Mouse (Mus musculus): ENCODE measurements around the gene Mllt1. TPM values are rescaled to one million over a fixed set of nuclear protein-coding genes. Genes with fewer than 3 reads are reported as not detected.
"Not testable (repeated sequence)": the region's sequence is repeated elsewhere in the genome, so short reads cannot be mapped to it uniquely, and the experiment has no call there.

Gene Mllt1
- polyA plus RNA-seq, 1 experiment from 2014 or later: 40.2 TPM

- no peak overlapping the region for H3K4me3 ChIP-seq (replicated peaks)
- no peak overlapping the region for H3K27ac ChIP-seq
- WGBS: 79% methylated on average over 8 of the region's 8 CpGs
- no peak overlapping the region for H3K9ac ChIP-seq
- H3K4me1 ChIP-seq (replicated peaks): peaks cover 18% of the 10 kb centered on the region
- H3K4me2 ChIP-seq (replicated peaks): no peak overlapping the region
- ATAC-seq: no peak
- H3K27me3 ChIP-seq (replicated peaks): no peaks in the 10 kb centered on the region
- no peaks in the 10 kb centered on the region for H3K9me3 ChIP-seq
- H3K36me3 ChIP-seq: no peaks in the 10 kb centered on the region
Measured at GRCm38 (mm10) chr17:56930026-56930425, 5.2 kb downstream of the Mllt1 start.

DNA sequence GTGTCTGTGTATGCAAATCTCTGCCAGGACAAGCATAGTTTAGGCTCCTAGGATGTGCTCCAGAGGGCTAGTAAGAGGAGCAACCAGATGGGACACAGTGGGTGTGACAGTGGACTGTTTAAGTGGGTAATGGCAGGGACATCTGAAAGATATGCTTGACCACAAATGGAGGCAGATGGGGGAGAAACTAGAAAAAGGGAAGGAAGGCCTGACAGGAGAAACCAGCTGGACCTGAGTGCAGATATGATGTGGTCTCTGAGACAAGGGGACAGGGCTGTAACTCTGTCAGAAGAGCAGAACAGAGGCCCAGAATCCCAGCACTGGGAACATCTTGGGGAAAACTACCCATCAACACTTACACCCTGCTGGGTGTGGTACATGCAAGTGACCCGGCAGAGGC is 5.7 kb downstream of the Mllt1 start:
- ATAC-seq: no peak
- H3K4me1 ChIP-seq (replicated peaks): peaks cover 16% of the 10 kb centered on the region
- H3K9ac ChIP-seq: no peak overlapping the region
- H3K9me3 ChIP-seq: no peaks in the 10 kb centered on the region
- H3K4me2 ChIP-seq (replicated peaks): no peak overlapping the region
- H3K27ac ChIP-seq: no peak overlapping the region
- no peaks in the 10 kb centered on the region for H3K27me3 ChIP-seq (replicated peaks)
- H3K36me3 ChIP-seq: no peaks in the 10 kb centered on the region
- WGBS: 93% methylated on average over 1 of the region's 1 CpGs
- H3K4me3 ChIP-seq (replicated peaks): no peak overlapping the region

DNA sequence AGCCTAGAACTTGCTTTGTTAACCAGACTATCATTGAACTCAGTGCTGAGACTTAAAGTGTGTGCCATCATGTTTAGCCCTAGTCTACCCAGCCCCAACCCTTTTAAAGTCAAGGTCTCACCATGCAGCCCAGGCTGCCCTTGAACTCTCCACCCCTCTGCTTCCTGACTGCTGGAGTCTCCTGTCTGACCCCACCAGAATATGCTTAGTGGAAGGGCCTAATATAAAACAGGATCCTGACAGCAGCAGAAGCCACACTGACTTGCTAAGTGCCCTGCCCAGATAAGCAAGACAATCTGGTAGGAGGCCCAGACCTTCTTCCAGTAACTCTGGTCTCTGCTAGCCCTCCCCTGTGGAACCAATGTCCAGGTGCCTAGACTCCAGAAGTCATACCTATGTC is 6.1 kb downstream of the Mllt1 start:
- H3K27me3 ChIP-seq (replicated peaks): no peaks in the 10 kb centered on the region
- H3K4me3 ChIP-seq (replicated peaks): no peak overlapping the region
- peaks cover 12% of the 10 kb centered on the region for H3K4me1 ChIP-seq (replicated peaks)
- no peak overlapping the region for H3K4me2 ChIP-seq (replicated peaks)
- H3K9me3 ChIP-seq: no peaks in the 10 kb centered on the region
- H3K27ac ChIP-seq: no peak overlapping the region
- no peak overlapping the region for H3K9ac ChIP-seq
- H3K36me3 ChIP-seq: no peaks in the 10 kb centered on the region
- no peak for ATAC-seq

DNA sequence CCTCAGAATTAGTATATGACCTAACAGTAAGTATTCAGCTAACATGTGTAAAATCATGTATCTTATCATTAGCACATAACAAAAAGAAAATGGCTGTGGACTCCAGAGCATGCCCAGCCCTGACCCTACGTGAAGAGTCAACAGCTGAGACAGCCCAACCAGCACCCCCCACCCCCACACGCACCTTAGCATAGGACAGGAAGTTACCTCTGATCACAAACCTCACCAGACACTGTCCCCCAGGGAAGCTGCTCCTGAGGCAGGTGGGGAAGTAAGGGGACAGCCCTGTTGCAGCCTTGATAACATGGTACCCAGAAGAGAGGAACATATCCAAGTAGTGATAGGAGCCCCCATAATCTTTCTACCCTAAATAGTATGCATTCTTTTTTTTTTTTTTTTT is 9.2 kb downstream of the Mllt1 start:
- 94% methylated on average over 2 of the region's 2 CpGs for WGBS
- Histone ChIP-seq H3K27me3 (replicated peaks) (no peaks in the 10 kb centered on the region), H3K4me3 (replicated peaks) (no peak overlapping the region), H3K27ac (no peak overlapping the region), H3K9me3 (no peaks in the 10 kb centered on the region), H3K9ac (no peak overlapping the region), H3K4me2 (replicated peaks) (no peak overlapping the region), H3K4me1 (replicated peaks) (no peaks in the 10 kb centered on the region), H3K36me3 (peaks cover 7% of the 10 kb centered on the region)
- no peak for ATAC-seq

DNA sequence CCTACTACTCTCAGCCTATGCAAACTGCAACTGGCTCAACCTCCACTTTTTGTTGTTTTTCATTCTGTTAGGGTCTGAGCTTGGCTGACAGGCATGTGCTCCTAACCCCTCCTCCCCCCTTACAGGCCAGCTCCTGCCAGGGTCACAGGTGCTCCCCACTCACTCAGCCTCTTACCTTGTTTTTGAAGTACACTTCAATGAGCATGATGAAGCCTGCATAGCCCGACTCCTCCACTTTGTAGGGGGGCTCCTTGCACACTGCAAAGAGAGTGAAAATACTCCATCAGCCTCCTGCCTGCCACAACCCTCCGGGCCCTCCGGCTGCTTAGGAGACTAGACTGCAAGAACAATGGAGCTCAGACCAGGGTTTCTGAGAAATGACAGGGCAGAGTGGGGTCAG is 15.5 kb downstream of the Mllt1 start:
- Histone ChIP-seq H3K4me3 (replicated peaks) (no peak overlapping the region), H3K9me3 (no peaks in the 10 kb centered on the region), H3K4me1 (replicated peaks) (no peaks in the 10 kb centered on the region), H3K36me3 (peaks cover 28% of the 10 kb centered on the region), H3K9ac (no peak overlapping the region), H3K27ac (no peak overlapping the region), H3K27me3 (replicated peaks) (no peaks in the 10 kb centered on the region), H3K4me2 (replicated peaks) (no peak overlapping the region)
- no peak for ATAC-seq
- WGBS: 78% methylated on average over 3 of the region's 3 CpGs

DNA sequence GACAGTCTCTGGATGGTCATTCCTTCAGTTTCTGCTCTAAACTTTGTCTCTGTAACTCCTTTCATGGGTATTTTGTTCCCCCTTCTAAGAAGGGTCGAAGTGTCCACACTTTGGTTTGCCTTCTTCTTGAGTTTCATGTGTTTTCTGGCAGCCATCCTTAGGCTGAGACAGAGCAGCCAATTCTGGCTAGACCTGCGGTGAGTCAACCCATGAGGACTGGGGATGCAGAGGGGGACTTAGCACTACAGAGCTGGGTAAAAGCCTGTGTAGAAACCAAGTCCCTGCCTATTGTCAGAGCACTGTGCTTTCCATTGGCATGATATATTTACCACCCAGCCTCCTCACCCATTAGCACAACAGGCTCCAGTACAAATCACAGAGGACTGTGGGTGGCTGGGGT is 18.0 kb downstream of the Mllt1 start:
- H3K36me3 ChIP-seq: peaks cover 24% of the 10 kb centered on the region
- no peak overlapping the region for H3K9ac ChIP-seq
- H3K27me3 ChIP-seq (replicated peaks): no peaks in the 10 kb centered on the region
- H3K4me2 ChIP-seq (replicated peaks): no peak overlapping the region
- no peak overlapping the region for H3K27ac ChIP-seq
- no peak overlapping the region for H3K4me3 ChIP-seq (replicated peaks)
- WGBS: 94% methylated on average over 2 of the region's 2 CpGs
- ATAC-seq: no peak
- no peaks in the 10 kb centered on the region for H3K9me3 ChIP-seq
- H3K4me1 ChIP-seq (replicated peaks): no peaks in the 10 kb centered on the region

DNA sequence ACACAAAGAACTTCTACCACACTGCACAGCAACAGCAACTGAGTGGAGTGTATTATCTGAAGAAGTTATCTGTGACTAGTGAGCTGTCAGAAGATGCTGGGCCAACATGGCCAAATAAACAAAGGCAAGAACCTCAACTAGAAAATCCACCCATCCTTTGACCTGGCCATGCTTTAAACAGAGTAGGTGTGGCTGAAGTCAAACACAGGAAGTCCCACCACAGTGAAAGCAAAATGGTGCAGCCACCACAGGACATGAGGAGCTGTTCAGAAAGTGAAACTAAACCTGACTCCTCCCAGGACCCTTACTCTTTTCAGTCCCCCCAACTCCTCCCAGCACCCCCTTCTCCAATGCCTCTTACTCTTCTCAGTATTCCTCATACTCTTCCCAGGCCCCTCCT is 21.8 kb downstream of the Mllt1 start:
- Histone ChIP-seq H3K27ac (no peak overlapping the region), H3K4me2 (replicated peaks) (no peak overlapping the region), H3K9ac (no peak overlapping the region), H3K36me3 (peaks cover 14% of the 10 kb centered on the region), H3K9me3 (no peaks in the 10 kb centered on the region), H3K4me3 (replicated peaks) (no peak overlapping the region), H3K4me1 (replicated peaks) (no peaks in the 10 kb centered on the region), H3K27me3 (replicated peaks) (no peaks in the 10 kb centered on the region)
- ATAC-seq: no peak

- peaks cover 14% of the 10 kb centered on the region for H3K36me3 ChIP-seq
- H3K27me3 ChIP-seq (replicated peaks): no peaks in the 10 kb centered on the region
- H3K27ac ChIP-seq: no peak overlapping the region
- no peak overlapping the region for H3K4me2 ChIP-seq (replicated peaks)
- H3K4me1 ChIP-seq (replicated peaks): peaks cover 2% of the 10 kb centered on the region; the same call in 1 of the 2 replicates
- no peak overlapping the region for H3K4me3 ChIP-seq (replicated peaks)
- no peak for ATAC-seq
- H3K9me3 ChIP-seq: no peaks in the 10 kb centered on the region
- 90% methylated on average over 3 of the region's 3 CpGs for WGBS
- no peak overlapping the region for H3K9ac ChIP-seq
Measured at GRCm38 (mm10) chr17:56913023-56913422, 22.2 kb downstream of the Mllt1 start.

DNA sequence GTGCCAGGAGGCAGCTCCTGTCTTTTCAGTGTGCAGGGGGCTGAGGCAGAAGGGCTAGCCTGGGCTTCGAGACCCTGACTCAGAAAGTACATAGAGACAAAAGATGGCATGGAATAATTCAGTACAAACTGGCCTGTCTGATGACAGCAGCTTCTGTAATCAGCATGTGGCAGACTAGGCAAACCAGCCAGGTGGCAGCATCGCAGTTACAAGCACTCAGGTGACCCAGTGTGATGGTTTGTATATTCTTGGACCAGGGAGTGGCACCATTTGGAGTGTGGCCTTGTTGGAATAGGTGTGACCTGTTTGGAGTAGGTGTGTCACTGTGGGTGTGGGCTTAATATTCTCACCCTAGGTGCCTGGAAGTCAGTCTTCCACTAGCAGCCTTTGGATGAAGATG is 25.5 kb downstream of the Mllt1 start:
- H3K27me3 ChIP-seq (replicated peaks); H3K9me3 ChIP-seq; H3K4me3 ChIP-seq (replicated peaks); H3K9ac ChIP-seq; H3K27ac ChIP-seq; ATAC-seq; H3K4me2 ChIP-seq (replicated peaks): not testable (repeated sequence)
- Histone ChIP-seq H3K36me3 (peaks cover 13% of the 10 kb centered on the region), H3K4me1 (replicated peaks) (peaks cover 11% of the 10 kb centered on the region)
- WGBS: 88% methylated on average over 2 of the region's 2 CpGs

GRCm38 (mm10) chr17:56907887-56908286 is 27.3 kb downstream of the Mllt1 start:
- H3K4me2 ChIP-seq (replicated peaks): no peak overlapping the region
- peaks cover 24% of the 10 kb centered on the region for H3K36me3 ChIP-seq
- H3K9me3 ChIP-seq: no peaks in the 10 kb centered on the region
- H3K4me1 ChIP-seq (replicated peaks): peaks cover 11% of the 10 kb centered on the region
- H3K27me3 ChIP-seq (replicated peaks): no peaks in the 10 kb centered on the region
- ATAC-seq: no peak
- H3K27ac ChIP-seq: peak overlapping the region; percentile 5; the same call in 1 of the 2 replicates
- H3K9ac ChIP-seq: no peak overlapping the region
- H3K4me3 ChIP-seq (replicated peaks): no peak overlapping the region
- 35% methylated on average over 9 of the region's 9 CpGs for WGBS

- no peak overlapping the region for H3K4me3 ChIP-seq (replicated peaks)
- H3K9me3 ChIP-seq: no peaks in the 10 kb centered on the region
- H3K9ac ChIP-seq: no peak overlapping the region
- H3K4me2 ChIP-seq (replicated peaks): no peak overlapping the region
- H3K27ac ChIP-seq: no peak overlapping the region
- H3K4me1 ChIP-seq (replicated peaks): peaks cover 11% of the 10 kb centered on the region
- 0 out of 2 replicates have a peak, but pooled peaks have one; percentile 54 for ATAC-seq
- no peaks in the 10 kb centered on the region for H3K27me3 ChIP-seq (replicated peaks)
- H3K36me3 ChIP-seq: peaks cover 29% of the 10 kb centered on the region
- 75% methylated on average over 5 of the region's 5 CpGs for WGBS
Measured at GRCm38 (mm10) chr17:56907096-56907495, 28.1 kb downstream of the Mllt1 start.

DNA sequence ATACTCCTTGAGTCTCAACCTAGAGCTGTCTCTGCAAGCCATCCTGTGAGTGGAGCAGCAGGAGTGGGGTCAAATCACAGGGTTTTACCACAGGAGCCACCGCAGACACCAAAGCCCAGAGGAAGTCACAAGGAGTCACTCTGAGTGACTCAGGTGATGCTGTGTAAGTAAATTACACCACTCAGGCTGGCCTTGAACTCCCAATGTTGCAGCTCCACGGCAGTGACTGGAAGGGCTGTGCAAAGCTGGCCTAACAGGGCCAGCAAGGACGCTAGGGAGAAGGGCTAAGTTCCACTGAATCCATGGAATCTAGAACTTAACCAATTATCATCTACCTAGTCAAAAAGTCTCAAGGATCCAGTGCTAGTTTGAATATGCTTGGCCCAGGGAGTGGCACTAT is 29.0 kb downstream of the Mllt1 start:
- no peak overlapping the region for H3K9ac ChIP-seq
- no peak overlapping the region for H3K4me2 ChIP-seq (replicated peaks)
- ATAC-seq: no peak
- no peak overlapping the region for H3K4me3 ChIP-seq (replicated peaks)
- no peaks in the 10 kb centered on the region for H3K9me3 ChIP-seq
- H3K36me3 ChIP-seq: peaks cover 32% of the 10 kb centered on the region
- H3K27me3 ChIP-seq (replicated peaks): no peaks in the 10 kb centered on the region
- WGBS: 89% methylated on average over 3 of the region's 3 CpGs
- peaks cover 11% of the 10 kb centered on the region for H3K4me1 ChIP-seq (replicated peaks)
- no peak overlapping the region for H3K27ac ChIP-seq

GRCm38 (mm10) chr17:56902698-56903097 is 32.5 kb downstream of the Mllt1 start:
- no peak overlapping the region for H3K27ac ChIP-seq
- no peak overlapping the region for H3K9ac ChIP-seq
- H3K9me3 ChIP-seq: no peaks in the 10 kb centered on the region
- H3K27me3 ChIP-seq (replicated peaks): no peaks in the 10 kb centered on the region
- no peak overlapping the region for H3K4me2 ChIP-seq (replicated peaks)
- no peak for ATAC-seq
- WGBS: 87% methylated on average over 5 of the region's 5 CpGs
- H3K36me3 ChIP-seq: peaks cover 43% of the 10 kb centered on the region
- peaks cover 6% of the 10 kb centered on the region for H3K4me1 ChIP-seq (replicated peaks)
- no peak overlapping the region for H3K4me3 ChIP-seq (replicated peaks)
